Mouse (Mus musculus): ENCODE data around the gene Cdc123. TPM values are rescaled to one million over a fixed set of nuclear protein-coding genes. Genes with fewer than 3 reads are reported as not detected.

Cdc123 gene
- polyA plus RNA-seq, 1 experiment from 2014 or later = 289 TPM

Other genes with a start within 250 kb of the Cdc123 start
- gene Camk1d, start 130.6 kb downstream of the Cdc123 start, polyA plus RNA-seq (2015; fragmentation: Nextera tagmentation; extraction: Ambion mirVana) = 10.0 and 14.4 TPM in 2 replicates
- 75.2 and 90.3 TPM in 2 replicates for gene Nudt5, start 145 bp downstream of the Cdc123 start, polyA plus RNA-seq (2015; fragmentation: Nextera tagmentation; extraction: Ambion mirVana)
- gene Gm13199, start 17.8 kb upstream of the Cdc123 start, polyA plus RNA-seq (2015; fragmentation: Nextera tagmentation; extraction: Ambion mirVana) = 1.1 and 1.7 TPM in 2 replicates
- gene Sec61a2, start 50.3 kb upstream of the Cdc123 start, polyA plus RNA-seq (2015; fragmentation: Nextera tagmentation; extraction: Ambion mirVana) = 13.9 and 18.2 TPM in 2 replicates
- 0.13 and 0.23 TPM in 2 replicates for gene Dhtkd1, start 97.6 kb upstream of the Cdc123 start, polyA plus RNA-seq (2015; fragmentation: Nextera tagmentation; extraction: Ambion mirVana)
- 7.5 and 10.4 TPM in 2 replicates for gene Upf2, start 106.3 kb upstream of the Cdc123 start, polyA plus RNA-seq (2015; fragmentation: Nextera tagmentation; extraction: Ambion mirVana)